Mouse (Mus musculus): ENCODE results near the gene Olfr449.

GRCm38 (mm10) chr6:42876323-42876722 lies 42.1 kb downstream of the Olfr449 start:
- TF ChIP-seq CTCF (IDR thresholded peaks at IDR 0.05; ENCODE audit: borderline replicate concordance, extremely low read depth, insufficient read depth, insufficient read length), result no peak
- no peak for TF ChIP-seq POLR2A (IDR thresholded peaks at IDR 0.05; ENCODE audit: borderline replicate concordance, extremely low read depth, insufficient read depth, insufficient read length, poor library complexity, severe bottlenecking)
